Mouse (Mus musculus): ENCODE results near the gene Tmco4.

Gene Tmco4

DNA sequence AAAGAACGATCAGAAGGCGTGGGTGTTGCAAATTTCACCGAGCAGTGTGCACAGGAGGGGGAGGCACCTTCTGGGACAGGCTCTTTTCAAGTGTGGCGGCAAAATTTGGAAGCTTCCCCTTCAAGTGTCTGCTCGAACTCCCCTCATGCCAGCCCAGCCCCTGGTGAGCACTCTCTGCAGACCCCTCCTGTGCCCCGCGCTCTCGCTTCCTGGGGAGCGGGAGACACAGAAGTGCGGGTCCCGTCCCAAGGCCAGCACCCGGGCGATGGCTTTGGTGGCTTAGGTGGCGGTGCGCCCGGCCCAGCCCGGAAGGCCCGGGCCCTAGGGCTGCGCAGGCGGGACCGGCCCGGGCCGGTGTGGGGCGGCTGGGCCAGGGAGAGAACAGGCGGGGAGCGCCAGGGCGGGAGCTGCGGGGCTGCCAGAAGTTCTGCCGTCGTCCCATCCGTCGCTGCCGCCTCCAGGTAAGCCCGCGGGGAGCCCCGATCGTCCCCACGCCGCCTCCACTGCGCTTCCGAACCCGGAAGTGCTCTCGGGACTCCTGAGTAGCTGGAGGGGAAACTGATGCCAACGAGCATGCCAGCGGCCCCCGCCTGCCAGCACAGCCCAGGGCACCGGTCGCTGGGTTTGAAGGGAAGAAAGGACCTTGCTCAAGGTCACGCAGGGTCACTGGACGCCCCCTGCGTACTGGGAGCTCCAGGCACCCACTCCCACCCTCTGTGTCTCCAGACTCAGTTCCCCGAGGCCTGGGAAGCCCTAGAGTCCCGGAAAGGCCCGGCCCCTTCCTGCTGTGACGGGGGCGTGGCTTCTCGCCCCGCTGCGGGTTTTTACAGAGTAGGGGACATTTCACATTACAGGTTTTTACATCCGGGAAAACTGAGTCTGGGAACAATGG lies at the start of gene Tmco4:
Gene Tmco4 (plus strand): TSS at position 62 of the 892 bp plus-strand sequence.
- in situ Hi-C loops (cut with MboI, MseI) = no loop called here

GRCm38 (mm10) chr4:138925561-138925960 lies 47.1 kb upstream of the Tmco4 start:
- in situ Hi-C loops (cut with MboI, MseI) = loop anchor here (5.0 kb wide), 1 partner anchor 77 kb away; no protein-coding TSS in a partner anchor

GRCm38 (mm10) chr4:138933862-138934261 lies 38.8 kb upstream of the Tmco4 start:
- in situ Hi-C loops (cut with MboI, MseI) = no loop called here

DNA sequence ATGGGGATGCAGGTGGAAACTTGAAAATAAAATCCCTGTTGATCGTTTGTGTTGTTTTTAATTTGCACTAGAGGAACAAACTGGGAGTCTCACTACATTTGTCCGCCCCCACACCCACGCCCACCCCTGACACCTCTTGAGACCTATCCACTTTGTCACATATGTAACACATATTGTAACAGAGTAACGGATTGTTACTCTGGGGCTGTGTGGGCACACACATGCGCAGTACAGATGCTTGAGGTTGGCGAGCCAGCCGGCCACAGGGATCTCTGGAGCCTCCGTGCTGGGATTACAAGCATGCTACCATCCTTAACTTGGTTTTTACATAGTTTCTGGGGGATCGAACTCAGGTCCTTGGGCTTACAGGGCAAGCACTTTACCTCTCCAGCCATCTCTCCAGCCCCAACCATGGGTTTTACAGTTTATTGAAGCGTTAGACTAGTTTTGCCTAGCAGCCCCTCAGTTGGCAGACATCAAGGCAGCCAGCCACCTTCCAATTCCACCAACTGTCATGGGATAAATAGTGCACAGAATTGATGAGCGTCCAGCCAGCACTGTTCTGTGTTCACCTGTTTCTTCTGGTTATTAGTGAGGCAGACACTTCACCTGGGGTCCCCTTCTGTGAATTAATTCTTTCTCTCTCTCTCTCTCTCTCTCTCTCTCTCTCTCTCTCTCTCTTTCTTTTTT lies 38.1 kb upstream of the Tmco4 start:
- in situ Hi-C loops (cut with MboI, MseI) = no loop called here

GRCm38 (mm10) chr4:138938495-138939269 lies 34.0 kb upstream of the Tmco4 start:
- in situ Hi-C loops (cut with MboI, MseI) = no loop called here

DNA sequence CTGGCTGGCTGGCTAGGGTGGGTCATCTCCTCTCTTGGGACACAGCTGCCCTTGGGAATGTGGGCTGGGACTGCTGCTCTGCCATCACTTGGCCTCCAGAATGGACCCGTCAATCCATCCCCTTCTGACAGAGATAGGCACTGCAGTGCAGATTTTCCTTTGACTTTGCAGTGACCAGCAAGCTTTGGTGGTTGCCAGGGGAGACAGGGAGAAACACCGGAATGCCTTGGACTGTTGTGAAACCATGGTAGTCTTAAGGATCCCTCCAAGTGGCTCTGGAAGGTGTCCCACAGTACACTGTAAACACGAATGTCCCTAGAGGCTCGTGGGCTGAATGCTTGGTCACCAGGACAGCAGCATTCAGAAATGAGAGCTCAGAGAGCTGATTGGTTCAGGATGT lies 33.2 kb upstream of the Tmco4 start:
- in situ Hi-C loops (cut with MboI, MseI) = no loop called here

- in situ Hi-C loops (cut with MboI, MseI) = no loop called here
Measured at GRCm38 (mm10) chr4:138941401-138941800, 31.3 kb upstream of the Tmco4 start.

GRCm38 (mm10) chr4:138941966-138942365 lies 30.7 kb upstream of the Tmco4 start:
- in situ Hi-C loops (cut with MboI, MseI) = no loop called here

DNA sequence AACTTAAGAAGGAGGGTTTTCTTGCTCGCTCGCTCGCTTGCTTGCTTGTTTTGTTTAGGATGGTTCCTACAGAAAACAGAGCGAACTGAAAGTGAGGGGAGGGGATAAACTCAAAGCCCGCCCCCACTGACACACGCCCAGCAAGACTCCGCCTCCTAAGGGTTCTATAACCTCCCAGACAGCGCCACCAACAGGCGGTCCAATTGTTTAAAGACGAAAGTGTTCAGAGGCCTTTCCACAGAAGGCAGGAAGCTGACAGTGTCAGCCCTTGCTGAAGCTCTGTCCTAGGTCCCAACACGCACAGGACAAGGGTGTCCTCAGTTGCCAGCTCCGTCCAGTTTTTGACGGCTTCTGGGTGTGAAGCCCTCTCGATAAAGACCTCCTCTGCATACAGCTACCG lies 29.0 kb upstream of the Tmco4 start:
- in situ Hi-C loops (cut with MboI, MseI) = no loop called here

DNA sequence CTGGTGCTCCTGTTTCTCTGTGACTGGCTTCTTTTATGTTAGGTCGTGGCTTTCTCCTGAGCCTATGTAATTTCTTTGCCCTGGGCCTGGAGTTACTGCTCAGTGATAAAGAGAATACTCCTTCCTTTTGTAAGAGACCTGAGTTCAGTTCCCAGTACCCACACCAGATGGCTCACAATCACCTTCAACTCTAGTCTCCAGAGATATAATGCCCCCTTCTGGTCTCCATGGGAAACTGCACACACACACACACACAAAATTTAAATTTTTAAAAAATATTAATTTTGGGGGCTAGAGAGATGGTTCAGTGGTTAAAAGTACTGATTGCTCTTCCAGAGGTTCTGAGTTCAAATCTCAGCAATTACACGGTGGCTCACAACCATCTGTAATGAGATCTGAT lies 24.4 kb upstream of the Tmco4 start:
- in situ Hi-C loops (cut with MboI, MseI) = no loop called here

GRCm38 (mm10) chr4:138958612-138959011 lies 14.1 kb upstream of the Tmco4 start:
- in situ Hi-C loops (cut with MboI, MseI) = no loop called here

- in situ Hi-C loops (cut with MboI, MseI) = no loop called here
Measured at GRCm38 (mm10) chr4:138959120-138959519, 13.6 kb upstream of the Tmco4 start.

- in situ Hi-C loops (cut with MboI, MseI) = no loop called here
Measured at GRCm38 (mm10) chr4:138959926-138960325, 12.8 kb upstream of the Tmco4 start.

GRCm38 (mm10) chr4:138962719-138963118 lies 10.0 kb upstream of the Tmco4 start:
- in situ Hi-C loops (cut with MboI, MseI) = no loop called here

GRCm38 (mm10) chr4:138965871-138966270 lies 6.8 kb upstream of the Tmco4 start:
- in situ Hi-C loops (cut with MboI, MseI) = no loop called here

DNA sequence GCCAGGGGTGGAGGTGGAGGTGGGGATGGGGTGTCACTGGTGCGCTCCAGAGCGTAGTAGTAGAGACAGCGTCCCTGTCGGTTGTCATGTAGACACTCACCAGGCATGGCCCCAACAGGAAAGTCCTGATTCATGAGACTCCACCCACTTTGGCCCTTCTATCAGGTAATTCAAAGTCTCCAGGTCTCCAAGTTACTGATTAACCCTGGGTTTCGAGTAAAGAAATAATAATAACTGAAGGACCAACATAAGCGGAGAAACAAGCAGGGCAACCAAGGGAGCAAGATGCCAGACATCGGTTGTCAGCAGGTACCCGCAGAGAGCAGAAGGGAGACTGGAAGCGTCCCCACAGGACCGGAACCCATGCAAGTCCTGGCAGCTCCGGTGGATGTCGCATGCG lies 5.8 kb upstream of the Tmco4 start, which contains the start of gene Rnf186:
Gene Rnf186 (plus strand): TSS at position 247 of the 400 bp plus-strand sequence.
- in situ Hi-C loops (cut with MboI, MseI) = no loop called here

GRCm38 (mm10) chr4:138967485-138967884 lies 5.2 kb upstream of the Tmco4 start:
- in situ Hi-C loops (cut with MboI, MseI) = no loop called here

DNA sequence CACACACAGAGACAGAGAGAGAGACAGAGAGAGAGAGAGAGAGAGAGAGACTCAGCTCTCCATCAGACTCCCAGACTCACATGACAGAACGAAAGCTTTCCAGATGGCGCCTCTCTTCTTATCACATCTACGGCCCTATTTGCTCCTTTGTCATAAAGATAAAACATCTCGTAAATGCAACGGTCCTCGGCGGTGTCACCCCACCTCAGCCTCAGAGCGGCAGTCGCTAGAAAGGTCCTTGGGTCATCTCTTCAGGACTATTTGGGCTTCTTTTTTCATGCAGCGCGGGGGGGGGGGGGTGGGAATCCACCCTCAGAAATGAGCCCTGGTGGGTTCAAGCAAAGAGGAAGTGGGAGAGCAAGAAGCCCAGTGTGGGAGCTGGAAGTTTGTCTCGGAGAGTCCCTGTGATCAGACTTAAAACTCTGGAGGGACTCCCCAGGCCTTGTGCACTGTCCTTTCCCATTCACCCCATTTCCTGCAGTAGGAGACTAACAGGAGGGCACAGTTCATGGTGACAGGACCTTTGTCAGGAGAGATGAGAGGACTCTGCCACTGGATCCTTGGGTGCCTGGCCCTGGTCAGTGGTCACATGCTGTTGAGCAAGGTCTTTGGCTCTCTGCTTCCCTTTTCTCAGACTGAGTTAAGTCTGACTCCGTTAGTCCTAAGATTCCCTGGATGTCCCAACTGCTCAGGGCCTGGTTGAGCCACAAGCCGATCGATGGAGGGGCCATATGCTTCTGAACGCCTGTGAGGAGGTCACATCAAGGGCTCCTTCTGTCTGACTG lies 3.7 kb upstream of the Tmco4 start:
- in situ Hi-C loops (cut with MboI, MseI) = no loop called here

GRCm38 (mm10) chr4:138969736-138970135 lies 3.0 kb upstream of the Tmco4 start:
- in situ Hi-C loops (cut with MboI, MseI) = no loop called here

GRCm38 (mm10) chr4:138971371-138971770 lies 1.3 kb upstream of the Tmco4 start:
- in situ Hi-C loops (cut with MboI, MseI) = no loop called here

DNA sequence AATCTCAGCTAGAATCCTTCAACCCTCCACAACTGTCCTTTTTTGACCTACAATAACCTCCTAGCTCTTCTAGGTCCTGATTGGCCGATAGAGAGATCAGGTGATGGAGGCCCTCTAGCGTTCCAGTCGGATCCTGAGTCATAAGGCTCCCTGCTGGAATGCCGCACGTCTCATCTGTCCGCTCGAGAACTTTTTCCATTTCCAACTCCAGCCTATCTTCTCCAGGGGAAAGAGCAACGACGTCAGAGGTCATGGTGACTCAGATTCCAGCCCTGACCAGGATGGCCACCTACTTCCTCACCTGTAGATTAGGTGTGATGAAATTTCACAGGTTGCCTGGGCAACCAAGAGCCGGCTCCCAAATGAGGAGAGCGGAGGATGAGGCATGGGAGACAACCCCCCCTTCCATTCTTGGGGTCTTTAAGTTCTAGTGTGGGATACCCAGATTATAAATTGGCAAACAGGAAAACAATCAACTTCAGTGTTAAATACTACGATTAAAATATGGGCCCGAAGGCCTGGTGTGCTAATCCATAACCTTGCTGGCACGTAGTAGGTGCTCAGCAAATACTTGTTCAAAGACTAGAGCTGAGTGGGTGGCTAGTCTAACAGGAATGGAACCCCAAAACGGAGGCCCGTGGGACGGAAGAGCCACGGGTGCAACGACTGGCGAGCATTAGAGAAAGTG lies 405 bp upstream of the Tmco4 start:
- in situ Hi-C loops (cut with MboI, MseI) = no loop called here
